Mouse (Mus musculus) frontal cortex, postnatal 36 days (tissue): ENCODE measurements at regions not wholly inside any gene's neighbourhood (a gene's known extent, or its start where the extent isn't known, plus 50 kb on each side); places are given as distances from the start of the nearest gene placed in this dataset.
A peak's percentile ranks its signal among the peaks of the same experiment; 100 is the strongest.
"Not testable (repeated sequence)": the region's sequence is repeated elsewhere in the genome, so short reads cannot be mapped to it uniquely, and the experiment has no call there.

Experiments used
- DNase-seq, 2 experiments: peaks; one replicate each; pipeline ENCODE4 v3.0.0; 2022; ENCODE audit warnings: low spot score in 2 of 2

DNA sequence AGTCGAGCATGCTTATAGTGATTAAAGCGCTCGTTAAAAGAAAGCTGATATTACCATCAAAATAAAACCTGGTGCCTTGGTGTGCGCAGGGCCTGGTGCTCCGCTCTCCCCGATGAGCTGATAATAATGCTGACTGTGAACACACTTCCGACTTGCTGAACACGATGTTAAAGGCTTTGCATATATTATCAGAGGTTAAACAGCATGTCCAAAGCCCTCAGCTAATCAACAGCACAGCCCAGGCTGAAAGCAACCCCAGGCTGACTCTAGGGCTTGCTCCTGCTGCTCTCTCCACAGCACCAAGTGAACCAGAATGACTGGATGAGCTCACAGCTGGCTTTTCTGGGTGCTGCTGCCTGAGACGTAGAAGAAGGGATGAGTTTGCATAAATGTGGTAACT lies 238.2 kb upstream of the 1700012A03Rik start:
- DNase-seq = no peak

DNA sequence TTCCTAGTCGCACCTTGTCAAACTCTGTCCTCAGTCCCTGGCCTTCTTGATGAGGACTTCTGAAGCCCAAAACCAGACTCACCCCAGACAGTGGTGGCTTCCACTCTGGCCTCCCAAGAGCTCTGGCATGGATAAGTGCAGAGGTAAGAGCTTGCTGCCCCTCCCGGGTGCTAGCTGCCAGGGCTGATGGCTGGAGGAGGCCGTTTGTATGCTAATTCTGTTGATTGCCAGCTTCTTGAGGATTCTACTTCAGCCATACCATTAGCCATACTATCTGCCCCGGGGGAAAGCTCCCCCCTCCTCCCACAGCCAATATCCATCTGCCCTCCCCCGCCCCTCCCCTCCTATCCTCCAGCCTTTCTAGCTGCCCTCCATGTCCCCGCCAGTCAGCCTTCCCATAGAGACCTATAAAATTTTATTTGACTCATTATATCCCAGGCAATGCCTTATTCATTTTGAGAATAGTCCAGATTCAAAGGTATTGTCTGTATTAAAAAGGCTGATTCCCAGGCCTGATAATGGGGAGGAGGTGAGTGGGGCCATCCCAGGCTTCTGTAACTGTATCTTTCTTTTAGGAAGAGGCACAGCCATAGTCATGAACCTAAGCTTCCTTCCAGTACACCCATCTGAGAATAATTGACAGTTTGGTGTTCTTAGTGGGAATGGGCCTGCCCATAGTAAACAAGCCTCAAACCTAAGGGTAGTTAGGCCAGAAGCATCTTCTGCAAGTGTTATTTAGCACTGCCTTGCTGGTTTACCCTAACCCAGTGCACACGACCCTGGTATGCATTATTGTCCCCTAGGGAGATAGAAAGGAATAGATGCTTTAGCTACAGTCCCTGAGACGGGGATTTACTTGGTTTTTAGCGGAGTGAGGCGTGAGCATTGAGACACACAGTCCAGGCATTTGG lies 239.2 kb upstream of the 1700012A03Rik start:
- no peak for DNase-seq

DNA sequence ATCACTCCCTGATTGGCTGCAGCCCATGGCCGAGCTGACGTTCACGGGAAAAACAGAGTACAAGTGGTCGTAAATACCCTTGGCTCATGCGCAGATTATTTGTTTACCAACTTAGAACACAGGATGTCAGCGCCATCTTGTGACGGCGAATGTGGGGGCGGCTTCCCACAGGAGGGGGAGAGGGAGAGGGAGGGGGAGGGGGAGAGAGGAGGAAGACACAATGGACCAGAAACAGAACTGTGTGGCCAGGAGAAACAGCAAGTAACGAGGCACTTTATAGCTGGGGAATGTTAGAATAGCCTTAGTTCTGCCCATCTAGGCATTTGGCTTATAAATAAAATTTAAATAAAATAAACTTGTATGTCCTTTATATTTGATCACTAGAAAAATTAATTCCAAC lies 240.7 kb upstream of the Podxl start:
- not testable (repeated sequence) for DNase-seq

DNA sequence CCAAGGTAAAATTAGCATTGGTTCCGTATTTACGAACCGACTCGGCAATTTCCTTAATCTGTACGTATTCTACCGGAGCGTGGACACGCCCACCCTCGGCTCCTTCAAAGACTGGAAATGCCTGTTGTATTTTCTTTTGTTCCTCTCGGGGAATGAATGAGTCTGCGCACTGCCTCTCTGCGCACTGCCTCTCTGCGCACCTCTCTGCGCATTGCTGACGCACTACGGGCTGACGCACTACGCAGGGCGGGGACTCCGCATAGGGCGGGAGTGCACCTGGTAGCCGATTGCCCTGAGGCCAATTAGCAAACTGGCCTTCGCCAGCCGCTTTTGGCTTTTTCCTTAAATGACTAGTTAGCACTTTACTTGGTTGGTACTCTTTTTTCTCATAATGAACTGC lies 239.4 kb upstream of the Podxl start:
- not testable (repeated sequence) for DNase-seq

DNA sequence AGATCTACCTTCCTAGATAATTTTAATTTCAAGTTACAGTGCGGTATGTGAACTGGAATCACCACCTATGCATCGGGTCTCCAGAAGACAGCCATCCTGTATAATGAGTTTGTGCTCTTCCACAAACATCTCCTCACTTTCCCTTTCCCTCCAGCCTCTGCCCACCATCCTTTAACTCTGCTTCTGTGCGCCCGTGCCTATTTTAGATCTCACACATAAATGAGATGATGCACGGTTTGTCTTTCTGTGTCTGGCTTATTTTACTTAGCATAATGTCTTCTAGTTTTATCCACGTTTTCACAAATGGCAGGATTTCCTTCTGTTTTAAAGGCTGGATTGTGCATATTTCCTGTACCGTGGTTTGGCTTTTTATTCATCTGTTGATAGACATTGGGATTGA lies 227.8 kb upstream of the Podxl start:
- DNase-seq = peak in 1 of 2 experiments; percentile 31

DNA sequence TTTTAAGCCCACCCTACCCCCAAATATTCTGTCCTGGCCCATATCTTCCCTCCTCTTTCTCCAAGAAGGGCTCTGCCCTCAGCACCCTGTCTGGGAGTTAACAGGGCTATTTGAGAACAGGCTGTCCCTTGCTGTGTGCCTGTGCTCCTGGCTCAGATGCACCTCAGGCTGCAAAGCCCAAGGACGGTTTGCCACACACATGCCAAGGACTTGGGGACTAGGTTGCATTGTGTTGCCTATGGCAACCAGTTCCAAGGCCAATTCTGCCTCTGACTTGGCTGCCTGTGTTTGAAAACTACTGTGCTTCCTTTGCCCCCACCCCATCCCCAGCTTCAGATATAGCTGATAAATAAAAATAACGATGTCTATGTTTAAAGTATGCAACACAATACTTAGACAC lies 227.1 kb upstream of the Podxl start:
- no peak for DNase-seq

DNA sequence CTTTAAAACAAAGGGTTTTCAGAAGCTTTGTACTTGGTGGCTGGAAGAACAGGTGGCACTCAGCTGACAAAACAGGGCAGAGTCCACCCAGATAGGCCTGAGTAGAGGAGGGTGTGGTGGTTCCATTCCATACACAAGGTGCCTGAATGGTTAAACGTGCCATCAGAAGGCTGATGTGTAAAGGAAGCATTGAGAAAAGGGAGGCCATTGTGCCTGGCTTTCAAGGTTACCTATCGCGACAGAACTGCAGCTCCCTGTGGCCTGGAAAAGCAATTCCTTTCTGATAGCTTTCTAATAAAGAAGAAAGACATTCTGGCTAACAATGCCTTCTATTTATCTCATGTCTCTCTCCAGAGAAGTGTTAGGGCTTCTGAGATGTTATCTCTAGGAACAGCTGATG lies 213.1 kb upstream of the Podxl start:
- DNase-seq = no peak

DNA sequence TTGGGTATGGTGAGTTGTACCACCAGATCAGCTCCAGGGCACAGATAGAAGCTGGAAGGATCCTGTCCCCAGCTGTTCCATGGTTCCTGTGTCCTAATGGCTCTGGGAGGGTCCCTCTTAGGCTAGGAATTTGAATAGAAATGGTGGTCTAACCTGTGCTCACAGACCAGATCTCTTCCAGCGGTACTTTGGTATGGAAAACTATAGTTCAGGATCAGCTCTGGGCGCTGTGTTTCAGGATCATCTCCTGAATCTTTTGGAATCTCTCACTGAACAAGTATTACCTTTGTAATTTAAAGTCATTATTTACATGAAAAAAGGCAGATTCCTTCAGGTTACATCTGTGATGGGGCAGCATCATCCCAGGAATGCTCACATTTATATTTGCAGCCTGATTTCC lies 208.1 kb upstream of the Podxl start:
- DNase-seq = no peak

DNA sequence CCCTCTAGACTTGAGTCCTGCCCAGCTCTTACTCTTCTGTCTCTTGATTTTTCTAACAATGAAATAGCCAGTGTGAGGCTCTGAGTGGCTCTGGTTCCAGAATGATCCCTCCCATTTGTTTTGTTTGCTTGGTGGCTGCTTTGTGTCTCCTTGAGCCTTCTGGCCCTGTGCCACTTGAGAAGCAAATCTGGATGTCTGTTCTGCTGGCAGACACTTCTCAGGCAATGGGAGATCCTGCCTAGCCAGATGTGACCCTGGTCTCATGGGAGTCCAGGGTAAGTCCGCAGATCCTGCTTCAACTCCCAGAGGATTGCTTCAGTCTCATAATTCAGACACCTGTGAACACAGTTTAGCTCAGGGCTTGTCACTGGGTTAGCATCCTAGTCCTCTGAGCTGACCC lies 181.8 kb upstream of the Podxl start:
- DNase-seq = no peak

DNA sequence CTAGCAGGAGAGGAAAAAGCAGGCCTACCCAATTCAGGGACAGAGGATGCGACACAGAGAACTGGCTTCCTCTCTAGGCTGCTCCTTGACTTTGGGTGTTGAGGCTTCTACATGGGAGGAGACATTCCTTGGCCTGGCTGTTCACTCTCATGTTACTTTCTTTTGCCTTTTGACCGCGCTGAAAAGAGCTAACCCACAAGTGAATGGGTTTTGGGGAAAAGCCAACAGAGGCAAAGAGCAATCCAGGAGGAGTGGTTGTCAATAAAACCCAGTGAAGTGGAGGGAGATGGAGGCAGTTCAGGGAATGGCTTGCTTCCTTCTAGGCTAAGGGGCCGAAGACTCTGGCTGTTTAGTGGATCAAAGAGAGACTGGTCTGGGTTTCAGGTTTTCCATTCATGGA lies 167.6 kb upstream of the Podxl start:
- DNase-seq = no peak

DNA sequence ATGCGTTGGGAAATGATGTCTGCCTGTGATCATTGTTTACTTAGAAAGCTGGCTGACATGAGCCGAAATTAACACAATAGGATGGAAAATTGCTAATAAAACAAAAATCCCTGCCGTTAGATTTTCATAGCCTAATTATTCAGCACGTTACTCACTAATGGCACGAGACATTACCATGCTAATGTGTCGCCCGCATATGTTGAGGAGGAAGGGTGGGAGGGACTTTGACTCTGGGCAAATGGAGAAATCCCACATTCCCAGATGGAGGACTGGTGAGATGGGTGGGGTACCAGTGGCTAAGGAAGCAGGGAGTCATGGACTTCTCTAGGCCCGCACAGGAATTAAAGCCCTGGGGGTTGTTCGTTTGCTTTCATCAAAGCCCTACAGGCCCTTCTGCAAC lies 155.8 kb upstream of the Podxl start:
- DNase-seq = no peak

DNA sequence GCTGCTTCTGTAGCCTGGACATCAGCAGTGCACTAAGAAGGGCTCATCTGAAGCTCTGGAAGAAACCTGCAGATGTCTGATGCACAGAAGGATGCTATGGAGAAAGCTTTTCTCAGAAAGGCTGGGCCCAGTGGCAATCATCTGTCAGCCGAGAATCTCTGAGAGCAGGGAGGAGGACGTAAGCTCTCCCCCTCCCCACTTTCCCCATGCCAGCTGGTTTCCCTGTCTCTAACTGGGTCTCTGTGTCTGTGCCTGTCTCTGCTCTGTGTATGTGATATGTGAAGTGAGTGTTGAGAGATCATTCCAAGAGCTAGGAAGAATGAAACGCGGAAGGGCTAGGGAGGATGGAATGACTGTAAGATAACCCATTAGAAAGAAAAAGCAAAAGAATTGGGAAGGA lies 155.1 kb upstream of the Podxl start:
- no peak for DNase-seq

DNA sequence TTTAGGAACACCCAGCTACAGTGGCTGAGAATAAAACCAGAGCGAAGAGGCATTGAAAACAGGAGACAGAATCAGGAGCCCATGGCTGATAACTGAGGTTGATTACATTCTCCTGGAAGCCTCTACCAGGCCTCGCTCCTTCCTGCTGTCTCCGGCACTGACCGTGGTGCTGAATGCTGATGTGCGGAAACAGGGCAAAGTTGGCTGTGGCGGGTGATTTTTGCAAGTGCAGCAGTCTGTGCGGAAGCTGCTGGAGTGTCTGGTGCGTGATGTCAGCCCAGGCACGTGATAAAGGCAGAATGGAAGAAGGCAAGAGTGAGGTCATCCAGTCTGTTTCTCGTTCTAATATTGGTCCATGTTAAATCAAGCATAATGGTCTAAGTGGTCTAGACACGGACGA lies 153.8 kb upstream of the Podxl start:
- DNase-seq = peak; percentile 3 to 7

DNA sequence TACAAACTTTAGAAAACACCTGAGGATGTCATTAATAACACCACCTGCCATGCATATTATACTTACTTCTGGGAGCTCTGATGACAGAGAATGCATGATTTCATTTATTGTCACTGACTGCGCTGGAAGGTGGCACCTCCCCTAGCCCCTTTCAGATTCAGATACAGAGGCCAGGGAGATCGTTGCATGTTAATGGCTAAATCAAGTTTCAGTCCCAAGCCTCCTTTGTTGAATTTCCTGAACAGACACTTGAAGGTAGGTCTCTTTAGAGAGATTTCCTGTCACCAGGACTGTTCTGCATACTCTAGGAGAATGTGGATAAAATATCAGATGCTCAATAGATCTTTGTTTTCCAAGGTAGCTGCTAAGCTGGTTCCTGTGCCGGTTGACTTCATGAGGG lies 143.5 kb upstream of the Podxl start:
- no peak for DNase-seq

DNA sequence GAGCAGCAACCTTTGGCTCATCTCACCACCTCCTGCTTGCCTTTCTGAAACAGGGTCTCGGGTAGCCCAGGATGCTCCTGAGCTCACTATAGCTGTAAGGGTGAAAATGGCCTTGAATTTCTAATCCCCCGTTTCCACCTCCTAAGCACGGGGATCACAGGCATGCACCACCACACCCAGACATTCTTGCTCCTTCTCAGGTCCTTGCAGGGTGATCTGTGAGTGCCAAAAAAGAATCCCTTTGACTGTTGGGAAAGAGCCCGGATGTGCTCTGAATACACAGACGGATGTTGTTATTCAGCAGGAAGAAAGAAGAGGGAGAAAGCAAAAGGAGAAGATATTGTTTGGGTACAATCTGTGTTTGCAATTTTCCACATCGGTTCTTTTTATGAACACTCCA lies 140.4 kb upstream of the Podxl start:
- DNase-seq = no peak

DNA sequence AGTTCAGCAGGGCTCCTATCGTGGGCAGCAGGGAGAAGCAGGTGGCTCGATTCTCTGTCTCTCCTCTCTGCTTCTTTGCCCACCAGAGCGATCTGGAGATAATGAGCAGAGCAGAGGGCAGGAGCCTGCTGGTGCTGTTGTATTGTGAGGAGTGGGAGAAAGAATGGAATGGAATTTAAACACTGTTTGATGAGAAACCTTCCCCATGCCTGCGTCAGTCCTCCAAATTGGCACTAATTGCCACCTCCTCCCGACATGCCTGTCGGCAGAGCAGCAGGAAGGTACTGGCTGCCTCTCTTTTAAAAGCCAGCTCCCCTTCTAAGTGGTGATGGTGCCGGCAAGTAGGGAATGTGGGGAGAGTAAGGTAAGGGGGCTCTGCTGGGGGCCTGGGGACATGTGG lies 139.2 kb upstream of the Podxl start:
- no peak for DNase-seq

DNA sequence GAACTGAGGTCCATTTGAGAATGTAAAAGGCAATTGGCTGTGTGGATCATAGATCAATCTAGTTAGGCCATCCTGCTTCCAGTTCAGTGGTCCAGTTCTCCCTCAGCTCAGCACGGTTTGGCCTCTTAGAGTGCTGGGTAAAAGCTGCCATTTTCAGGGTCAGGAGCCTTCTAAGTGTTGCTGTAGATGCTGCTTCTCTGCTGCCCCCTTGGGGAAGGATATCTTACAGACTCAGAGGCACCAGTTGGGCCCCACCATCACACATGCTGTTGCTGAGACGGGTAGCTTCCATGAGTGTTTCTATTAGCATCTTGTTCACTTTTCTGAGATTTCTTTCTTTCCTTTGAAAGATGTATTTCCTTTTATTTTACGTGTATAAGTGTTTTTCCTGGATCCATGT lies 132.1 kb upstream of the Podxl start:
- peak in 1 of 2 experiments; percentile 5 for DNase-seq

DNA sequence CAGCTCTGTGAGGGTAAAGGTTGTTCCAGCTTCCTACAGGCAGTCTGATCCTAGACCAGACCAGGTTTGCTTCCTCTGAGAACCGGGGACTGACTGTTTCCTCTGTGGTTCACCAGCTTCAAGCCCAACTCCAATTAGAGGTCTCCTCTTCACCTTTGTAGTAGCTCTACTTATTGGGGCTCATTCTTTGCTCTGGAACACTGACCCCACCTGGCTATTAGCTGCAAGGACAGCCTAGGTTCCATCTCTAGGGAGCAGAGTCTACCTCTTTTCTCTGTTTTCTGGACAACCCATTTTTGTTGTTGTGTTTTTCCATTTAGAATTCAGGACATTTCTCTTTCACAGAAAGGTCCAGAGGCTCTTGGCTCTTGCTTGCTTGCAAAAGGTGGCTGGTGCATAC lies 129.3 kb upstream of the Podxl start:
- DNase-seq = no peak

DNA sequence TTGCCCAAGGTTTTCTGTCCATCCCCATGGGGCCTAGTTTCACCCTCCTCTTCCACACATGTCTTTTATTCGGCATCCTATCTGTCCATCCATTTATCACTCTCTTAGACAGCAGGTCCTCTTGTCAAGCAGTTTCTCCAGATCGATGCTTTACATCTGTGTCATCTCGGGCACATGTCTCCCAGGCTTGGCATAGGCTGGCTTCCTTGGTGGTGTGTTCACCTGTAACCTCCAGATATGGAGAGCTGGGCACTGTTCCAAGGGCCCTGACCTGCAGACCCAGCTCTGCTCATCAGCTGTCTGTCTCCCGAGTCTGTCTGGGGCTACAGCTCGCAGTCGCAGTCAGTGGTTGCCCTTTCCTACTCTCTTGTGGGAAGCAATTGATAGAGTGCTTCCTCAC lies 128.2 kb upstream of the Podxl start:
- DNase-seq = no peak

DNA sequence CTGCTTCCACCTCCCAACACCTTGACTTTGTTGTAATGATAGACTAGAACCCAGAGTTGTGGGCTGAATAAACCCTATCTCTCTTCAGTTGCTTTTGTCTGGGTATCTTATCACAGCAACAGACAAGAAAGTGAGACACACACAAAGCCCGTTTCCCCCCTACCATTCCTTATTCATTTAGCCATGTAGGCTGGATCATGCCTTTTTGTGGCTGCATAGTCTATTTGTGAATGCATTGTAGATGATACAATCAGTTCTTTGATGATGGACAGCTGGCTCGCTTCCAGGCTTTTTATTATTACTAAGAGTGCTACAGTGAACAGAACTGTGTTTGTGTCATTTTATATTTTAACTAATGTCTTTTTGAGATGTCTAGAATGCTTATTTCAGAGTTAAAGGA lies 116.3 kb upstream of the Podxl start:
- no peak for DNase-seq

DNA sequence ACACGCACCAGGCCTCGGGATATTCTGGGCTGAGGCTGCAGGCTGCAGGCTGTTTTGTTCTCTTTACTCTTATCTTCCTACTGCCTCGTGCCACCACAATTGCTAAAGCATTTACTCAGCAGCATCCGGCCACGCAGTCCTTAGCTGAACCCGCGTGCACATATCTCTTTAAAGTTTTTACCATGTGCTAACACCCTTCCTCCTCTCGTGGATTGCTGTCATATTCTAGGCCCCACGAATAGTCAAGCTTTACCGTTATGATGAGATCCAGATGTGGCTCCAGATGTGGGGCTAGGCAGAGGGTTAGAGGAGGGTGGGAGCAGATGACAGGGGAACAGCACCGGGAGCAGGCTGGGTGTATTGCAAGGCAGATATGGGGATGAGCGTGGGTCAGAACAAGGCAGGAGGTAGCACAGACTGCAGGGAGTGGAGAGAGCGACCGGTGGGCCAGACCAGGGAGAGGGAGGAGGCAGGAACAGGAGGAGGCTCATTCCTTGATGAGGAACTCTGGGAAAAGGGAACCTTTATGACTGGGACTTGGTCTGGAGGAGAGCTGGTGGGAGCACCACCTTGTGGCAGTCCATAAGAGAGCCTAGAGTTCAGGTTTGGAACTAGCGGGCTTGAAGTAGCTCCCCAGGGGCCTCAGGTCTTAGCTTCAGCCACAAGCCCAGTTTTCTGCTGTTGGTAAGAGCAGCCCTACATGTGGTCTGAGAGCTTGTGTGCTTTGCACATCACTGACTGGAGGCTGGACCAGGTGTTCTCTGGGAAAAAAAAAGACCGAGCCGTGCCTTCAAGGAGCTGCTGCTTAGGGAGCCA lies 102.1 kb upstream of the Podxl start:
- peak in 1 of 2 experiments; percentile 29 for DNase-seq

DNA sequence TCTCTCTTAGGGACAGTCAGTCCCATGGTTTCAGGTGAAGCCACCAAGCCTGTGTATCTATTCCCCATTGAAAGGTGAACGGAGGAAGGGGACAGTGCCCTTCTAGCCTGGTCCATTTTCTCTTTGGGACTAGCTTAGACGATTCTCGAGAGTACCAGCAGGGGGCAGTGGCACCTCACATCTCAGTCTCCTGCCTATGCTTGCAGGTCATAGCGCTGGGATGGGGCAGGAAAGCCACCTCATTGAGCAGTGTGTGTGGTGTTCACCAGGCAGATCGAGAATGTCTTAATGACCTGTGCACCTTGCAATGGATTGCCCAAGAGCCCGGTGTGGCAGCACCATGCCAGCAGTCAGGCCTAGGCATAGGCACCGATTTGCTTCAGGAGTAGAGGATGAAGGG lies 100.7 kb upstream of the Podxl start:
- DNase-seq = peak; percentile 80

DNA sequence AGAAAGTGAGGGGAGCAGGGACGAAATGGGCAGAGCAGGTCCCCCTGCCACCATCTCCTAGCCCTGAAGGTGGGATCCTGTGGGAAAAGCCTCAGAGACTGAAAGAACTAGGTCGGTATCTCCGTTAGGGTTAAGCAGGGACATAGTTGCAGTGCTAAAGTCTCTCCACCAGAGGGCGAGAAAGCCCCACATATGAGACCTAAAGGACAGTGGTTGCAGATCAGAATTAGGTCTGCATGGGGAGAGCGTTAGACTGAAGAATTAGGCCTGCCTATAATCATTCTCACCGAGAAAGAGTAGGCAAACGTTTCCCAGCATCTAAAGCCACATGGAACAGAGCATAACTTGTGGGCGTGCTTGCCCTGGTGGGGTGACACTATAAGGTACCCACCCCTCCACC lies 97.0 kb upstream of the Podxl start:
- DNase-seq = peak; percentile 65 to 81
